Mouse (Mus musculus): ENCODE data around the gene Erbin.

Gene Erbin

GRCm38 (mm10) chr13:103920261-103920932 lies at the start of gene Erbin:
Gene Erbin, minus strand, starts transcription at chr13:103920514.
- peak; percentile 76 for DNase-seq (ENCODE audit: low read depth, low spot score)

- DNase-seq (ENCODE audit: low read depth, low spot score): no peak
Observed at GRCm38 (mm10) chr13:103969912-103970311, 49.6 kb upstream of the Erbin start.

GRCm38 (mm10) chr13:103967987-103968386 lies 47.7 kb upstream of the Erbin start:
- no peak for DNase-seq (ENCODE audit: low read depth, low spot score)

GRCm38 (mm10) chr13:103966696-103967215 lies 46.4 kb upstream of the Erbin start:
- DNase-seq (ENCODE audit: low read depth, low spot score): peak; percentile 57

GRCm38 (mm10) chr13:103965187-103965586 lies 44.9 kb upstream of the Erbin start:
- DNase-seq (ENCODE audit: low read depth, low spot score): no peak

- DNase-seq (ENCODE audit: low read depth, low spot score): no peak
Observed at GRCm38 (mm10) chr13:103963094-103963493, 42.8 kb upstream of the Erbin start.

GRCm38 (mm10) chr13:103959841-103960240 lies 39.5 kb upstream of the Erbin start:
- no peak for DNase-seq (ENCODE audit: low read depth, low spot score)

- peak; percentile 54 for DNase-seq (ENCODE audit: low read depth, low spot score)
Observed at GRCm38 (mm10) chr13:103958607-103959123, 38.4 kb upstream of the Erbin start.

GRCm38 (mm10) chr13:103957175-103957940 lies 37.0 kb upstream of the Erbin start:
- DNase-seq (ENCODE audit: low read depth, low spot score): no peak

- DNase-seq (ENCODE audit: low read depth, low spot score): no peak
Observed at GRCm38 (mm10) chr13:103955652-103956051, 35.3 kb upstream of the Erbin start.

GRCm38 (mm10) chr13:103951393-103951792 lies 31.1 kb upstream of the Erbin start:
- DNase-seq (ENCODE audit: low read depth, low spot score): peak; percentile 32

GRCm38 (mm10) chr13:103940796-103941195 lies 20.5 kb upstream of the Erbin start:
- DNase-seq (ENCODE audit: low read depth, low spot score): no peak

GRCm38 (mm10) chr13:103924586-103924985 lies 4.3 kb upstream of the Erbin start:
- DNase-seq (ENCODE audit: low read depth, low spot score): peak; percentile 43

- DNase-seq (ENCODE audit: low read depth, low spot score): no peak
Observed at GRCm38 (mm10) chr13:103923402-103924065, 3.2 kb upstream of the Erbin start.

GRCm38 (mm10) chr13:103921831-103922380 lies 1.6 kb upstream of the Erbin start:
- DNase-seq (ENCODE audit: low read depth, low spot score): no peak

- DNase-seq (ENCODE audit: low read depth, low spot score): peak; percentile 85
Observed at GRCm38 (mm10) chr13:103920933-103921830, 868 bp upstream of the Erbin start.

GRCm38 (mm10) chr13:103919956-103920260 lies 406 bp downstream of the Erbin start:
- DNase-seq (ENCODE audit: low read depth, low spot score): no peak

GRCm38 (mm10) chr13:103919234-103919955 lies 919 bp downstream of the Erbin start:
- DNase-seq (ENCODE audit: low read depth, low spot score): peak; percentile 49

- DNase-seq (ENCODE audit: low read depth, low spot score): no peak
Observed at GRCm38 (mm10) chr13:103918432-103918831, 1.9 kb downstream of the Erbin start.

- DNase-seq (ENCODE audit: low read depth, low spot score): no peak
Observed at GRCm38 (mm10) chr13:103914114-103914736, 6.1 kb downstream of the Erbin start.
